Mouse (Mus musculus): ENCODE data around the gene Sgpp2.

Sgpp2 gene

GRCm38 (mm10) chr1:78453886-78454285 lies 143.7 kb downstream of the Sgpp2 start:
- DNase-seq = no peak

- peak; percentile 27 to 51 for DNase-seq
Measured at GRCm38 (mm10) chr1:78454659-78455058, 144.5 kb downstream of the Sgpp2 start.
